Mouse (Mus musculus): Measurements from ENCODE around the gene E430018J23Rik. TPM values are rescaled to one million over a fixed set of nuclear protein-coding genes. Genes with fewer than 3 reads are reported as not detected.
"Not testable (repeated sequence)": the region's sequence is repeated elsewhere in the genome, so short reads cannot be mapped to it uniquely, and the experiment has no call there.

Gene E430018J23Rik
- polyA plus RNA-seq, 1 experiment from 2014 or later, result 9.0 TPM

DNA sequence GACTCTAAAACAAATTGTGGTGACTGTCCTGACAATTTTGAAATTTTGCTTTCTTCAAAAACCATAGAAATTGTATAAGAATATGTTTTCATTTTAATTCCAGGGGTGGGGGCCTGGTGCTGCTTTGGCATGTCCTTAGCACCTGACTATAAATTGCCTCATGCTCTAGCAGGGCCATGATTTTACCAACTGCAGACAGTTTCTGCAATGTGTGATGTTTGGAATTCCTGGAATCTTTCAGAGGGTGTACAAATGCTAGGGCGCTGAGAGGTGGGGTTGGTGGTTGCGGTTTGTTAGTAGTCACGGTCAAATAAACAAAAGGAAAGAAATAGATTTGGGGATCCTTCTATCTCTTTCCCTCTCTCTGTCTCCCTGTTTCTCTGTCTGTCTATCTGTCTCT, 27.2 kb downstream of the E430018J23Rik start:
- H3K4me3 ChIP-seq (ENCODE audit: low read depth, low read length), result no peak overlapping the region
- no peak for DNase-seq (ENCODE audit: low spot score)
- H3K36me3 ChIP-seq (ENCODE audit: control insufficient read depth, insufficient read depth, low read length), result no peaks in the 10 kb centered on the region
- no peak overlapping the region for H3K9ac ChIP-seq (ENCODE audit: low read length)
- no peak overlapping the region for H3K4me2 ChIP-seq (ENCODE audit: low read depth, severe bottlenecking)
- no peak for ATAC-seq (ENCODE audit: insufficient number of reproducible peaks, low FRiP score, low TSS enrichment, low read depth)
- H3K4me1 ChIP-seq (ENCODE audit: control insufficient read depth, insufficient read depth, low read length), result peaks cover 4% of the 10 kb centered on the region
- WGBS, result 86% methylated on average over 3 of the region's 3 CpGs
- peaks cover 9% of the 10 kb centered on the region; the same call in 1 of the 2 replicates for H3K27me3 ChIP-seq (ENCODE audit: control insufficient read depth, insufficient read depth, low read length)
- no peaks in the 10 kb centered on the region for H3K9me3 ChIP-seq (ENCODE audit: control insufficient read depth, low read length)
- no peak overlapping the region for H3K27ac ChIP-seq (replicated peaks; ENCODE audit: low read depth, low read length)

DNA sequence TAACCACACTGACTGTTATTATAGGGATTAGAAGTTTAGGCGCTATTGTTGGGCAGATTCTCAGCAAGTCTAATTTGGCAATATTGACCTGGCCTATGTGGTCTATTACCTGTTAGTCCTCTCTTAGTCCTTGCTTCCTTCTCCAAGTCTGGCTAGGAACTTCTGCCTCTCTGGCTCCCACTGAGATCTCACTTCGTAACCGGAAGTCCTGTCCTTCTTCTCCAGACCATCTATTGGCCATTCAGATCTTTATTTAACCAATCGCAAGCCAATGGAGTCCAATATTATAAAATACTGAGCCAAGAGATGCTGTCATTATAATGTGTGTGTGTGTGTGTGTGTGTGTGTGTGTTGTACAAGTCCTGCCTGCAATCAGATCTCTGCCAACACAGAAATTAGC, 29.3 kb downstream of the E430018J23Rik start:
- Histone ChIP-seq H3K36me3 (ENCODE audit: control insufficient read depth, insufficient read depth, low read length) (no peaks in the 10 kb centered on the region), H3K9ac (ENCODE audit: low read length) (no peak overlapping the region), H3K4me2 (ENCODE audit: low read depth, severe bottlenecking) (peak overlapping the region; percentile 81), H3K27me3 (ENCODE audit: control insufficient read depth, insufficient read depth, low read length) (peaks cover 9% of the 10 kb centered on the region; the same call in 1 of the 2 replicates), H3K9me3 (ENCODE audit: control insufficient read depth, low read length) (no peaks in the 10 kb centered on the region), H3K4me1 (ENCODE audit: control insufficient read depth, insufficient read depth, low read length) (peaks cover 4% of the 10 kb centered on the region), H3K4me3 (ENCODE audit: low read depth, low read length) (no peak overlapping the region), H3K27ac (replicated peaks; ENCODE audit: low read depth, low read length) (no peak overlapping the region)
- no peak for DNase-seq (ENCODE audit: low spot score)
- 52% methylated on average over 4 of the region's 4 CpGs for WGBS
- no peak for ATAC-seq (ENCODE audit: insufficient number of reproducible peaks, low FRiP score, low TSS enrichment, low read depth)

DNA sequence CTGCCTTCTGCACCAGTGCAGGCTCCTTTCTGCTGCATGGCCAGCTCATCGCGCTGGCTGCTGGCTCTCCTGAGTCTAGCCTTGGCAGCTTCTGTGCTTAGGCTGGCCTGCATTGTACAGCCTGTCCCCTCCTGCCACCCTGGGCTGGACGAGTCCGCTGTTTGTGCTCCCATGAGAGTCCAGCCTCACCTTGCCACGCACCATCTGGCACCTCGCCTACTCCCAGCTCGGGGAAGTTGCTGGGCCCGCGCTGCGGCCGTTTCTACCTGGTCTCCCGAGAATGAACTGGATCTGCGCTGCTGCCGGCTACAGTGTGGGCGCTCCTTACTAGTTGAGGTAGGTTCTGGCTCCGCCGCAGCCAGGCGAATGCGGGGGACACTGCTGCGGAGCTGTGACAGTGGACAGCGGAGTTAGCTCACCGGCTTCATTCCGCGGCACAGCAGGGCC, 29.9 kb downstream of the E430018J23Rik start:
- under 1% methylated on average over 24 of the region's 24 CpGs for WGBS
- Histone ChIP-seq H3K27me3 (ENCODE audit: control insufficient read depth, insufficient read depth, low read length) (peaks cover 9% of the 10 kb centered on the region; the same call in 1 of the 2 replicates), H3K36me3 (ENCODE audit: control insufficient read depth, insufficient read depth, low read length) (no peaks in the 10 kb centered on the region), H3K9me3 (ENCODE audit: control insufficient read depth, low read length) (no peaks in the 10 kb centered on the region), H3K9ac (ENCODE audit: low read length) (peak overlapping the region; percentile 66), H3K4me2 (ENCODE audit: low read depth, severe bottlenecking) (peak overlapping the region; percentile 81), H3K4me1 (ENCODE audit: control insufficient read depth, insufficient read depth, low read length) (peaks cover 4% of the 10 kb centered on the region), H3K4me3 (ENCODE audit: low read depth, low read length) (peak overlapping the region; percentile 31), H3K27ac (replicated peaks; ENCODE audit: low read depth, low read length) (no peak overlapping the region)
- DNase-seq (ENCODE audit: low spot score) (peak; percentile 61), ATAC-seq (ENCODE audit: insufficient number of reproducible peaks, low FRiP score, low TSS enrichment, low read depth) (no peak)

DNA sequence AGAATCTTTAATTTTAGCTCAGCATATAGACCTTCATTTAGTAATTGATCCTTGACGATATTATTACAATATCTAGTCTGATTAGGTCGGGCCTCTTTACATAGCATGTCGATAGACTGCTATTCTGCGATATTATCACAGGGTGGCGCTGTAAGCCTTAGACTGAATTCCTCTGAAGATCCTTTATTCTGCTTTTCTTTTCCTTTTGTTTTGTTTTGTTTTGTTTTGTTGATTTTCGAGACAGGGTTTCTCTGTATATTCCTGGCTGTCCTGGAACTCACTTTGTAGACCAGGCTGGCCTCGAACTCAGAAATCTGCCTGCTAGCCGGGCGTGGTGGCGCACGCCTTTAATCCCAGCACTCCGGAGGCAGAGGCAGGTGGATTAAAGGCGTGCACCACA, 31.0 kb downstream of the E430018J23Rik start:
- not testable (repeated sequence) for H3K27me3 ChIP-seq (ENCODE audit: control insufficient read depth, insufficient read depth, low read length); H3K9me3 ChIP-seq (ENCODE audit: control insufficient read depth, low read length); H3K4me3 ChIP-seq (ENCODE audit: low read depth, low read length); H3K27ac ChIP-seq (replicated peaks; ENCODE audit: low read depth, low read length); H3K4me1 ChIP-seq (ENCODE audit: control insufficient read depth, insufficient read depth, low read length); H3K4me2 ChIP-seq (ENCODE audit: low read depth, severe bottlenecking); H3K9ac ChIP-seq (ENCODE audit: low read length); ATAC-seq (ENCODE audit: insufficient number of reproducible peaks, low FRiP score, low TSS enrichment, low read depth); H3K36me3 ChIP-seq (ENCODE audit: control insufficient read depth, insufficient read depth, low read length)
- DNase-seq (ENCODE audit: low spot score), result peak; percentile 44
- 27% methylated on average over 13 of the region's 13 CpGs for WGBS

DNA sequence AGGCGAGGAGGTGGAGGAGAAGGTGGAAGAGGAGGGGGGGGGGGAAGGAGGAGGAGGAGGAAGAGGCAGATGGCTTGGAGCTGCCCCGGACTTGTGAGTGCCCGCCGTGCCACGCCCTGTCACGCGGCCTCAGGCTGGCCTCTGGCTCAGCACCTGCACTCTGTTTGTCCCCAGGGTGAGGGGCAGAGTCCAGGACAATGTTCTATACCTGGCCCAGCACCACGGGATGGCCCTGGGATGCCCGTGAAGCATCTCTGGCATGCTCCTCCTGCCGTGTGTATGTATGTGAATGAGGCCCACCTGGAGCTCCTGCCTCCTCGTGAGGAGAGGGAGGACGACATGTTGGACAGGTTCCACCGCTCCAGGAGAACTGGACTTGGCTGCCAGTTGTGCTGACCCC, 32.0 kb downstream of the E430018J23Rik start:
- 37% methylated on average over 9 of the region's 13 CpGs for WGBS
- H3K4me3 ChIP-seq (ENCODE audit: low read depth, low read length), result no peak overlapping the region
- H3K9me3 ChIP-seq (ENCODE audit: control insufficient read depth, low read length), result no peaks in the 10 kb centered on the region
- H3K4me1 ChIP-seq (ENCODE audit: control insufficient read depth, insufficient read depth, low read length), result peaks cover 4% of the 10 kb centered on the region
- ATAC-seq (ENCODE audit: insufficient number of reproducible peaks, low FRiP score, low TSS enrichment, low read depth) (no peak), DNase-seq (ENCODE audit: low spot score) (no peak)
- no peak overlapping the region for H3K4me2 ChIP-seq (ENCODE audit: low read depth, severe bottlenecking)
- H3K36me3 ChIP-seq (ENCODE audit: control insufficient read depth, insufficient read depth, low read length), result no peaks in the 10 kb centered on the region
- H3K27ac ChIP-seq (replicated peaks; ENCODE audit: low read depth, low read length), result no peak overlapping the region
- H3K27me3 ChIP-seq (ENCODE audit: control insufficient read depth, insufficient read depth, low read length), result peaks cover 9% of the 10 kb centered on the region; the same call in 1 of the 2 replicates
- no peak overlapping the region for H3K9ac ChIP-seq (ENCODE audit: low read length)

DNA sequence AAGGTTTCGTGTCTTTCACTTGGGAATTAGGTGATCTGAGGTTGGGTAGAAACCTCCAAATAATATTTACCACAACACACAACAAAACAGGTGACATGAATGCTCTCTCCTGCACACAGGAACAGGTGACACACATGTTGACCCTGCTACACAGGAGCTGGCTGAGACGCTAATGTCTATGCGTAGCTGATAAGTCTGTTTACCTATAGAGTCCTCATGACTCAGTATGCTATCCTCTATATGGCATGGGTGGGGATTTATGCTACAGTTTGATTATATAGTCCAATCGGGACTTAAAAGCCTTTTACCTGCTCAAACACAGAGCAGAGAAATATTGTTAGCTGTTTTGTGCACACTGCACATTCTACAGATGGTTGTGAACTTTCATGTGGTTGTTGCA, 33.2 kb downstream of the E430018J23Rik start:
- no peaks in the 10 kb centered on the region for H3K36me3 ChIP-seq (ENCODE audit: control insufficient read depth, insufficient read depth, low read length)
- 83% methylated on average over 4 of the region's 4 CpGs for WGBS
- no peak overlapping the region for H3K4me2 ChIP-seq (ENCODE audit: low read depth, severe bottlenecking)

DNA sequence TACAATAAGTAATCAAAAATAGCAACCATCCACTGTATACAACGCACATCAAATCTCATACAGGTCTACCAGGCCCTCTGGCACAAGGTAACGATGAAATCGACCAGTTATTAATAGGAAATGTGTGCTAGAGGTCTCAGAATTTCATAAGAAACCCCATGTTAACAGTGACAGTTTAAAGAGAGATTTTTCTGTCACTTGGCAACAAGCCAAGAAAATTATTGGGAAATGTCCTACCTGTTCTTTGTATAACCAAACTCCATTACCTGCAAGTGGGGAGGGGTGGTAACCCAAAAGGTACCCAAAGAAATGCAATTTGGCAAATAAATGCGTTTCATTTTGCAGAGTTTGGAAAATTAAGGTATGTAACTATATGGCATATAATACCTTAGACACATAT, 35.0 kb downstream of the E430018J23Rik start:
- Histone ChIP-seq H3K36me3 (ENCODE audit: control insufficient read depth, insufficient read depth, low read length) (no peaks in the 10 kb centered on the region), H3K27ac (replicated peaks; ENCODE audit: low read depth, low read length) (no peak overlapping the region), H3K4me3 (ENCODE audit: low read depth, low read length) (no peak overlapping the region), H3K27me3 (ENCODE audit: control insufficient read depth, insufficient read depth, low read length) (peaks cover 4% of the 10 kb centered on the region; the same call in 1 of the 2 replicates), H3K9ac (ENCODE audit: low read length) (no peak overlapping the region), H3K4me2 (ENCODE audit: low read depth, severe bottlenecking) (no peak overlapping the region), H3K9me3 (ENCODE audit: control insufficient read depth, low read length) (no peaks in the 10 kb centered on the region), H3K4me1 (ENCODE audit: control insufficient read depth, insufficient read depth, low read length) (no peaks in the 10 kb centered on the region; the same call in 1 of the 2 replicates)
- WGBS, result 72% methylated on average over 4 of the region's 4 CpGs
- DNase-seq (ENCODE audit: low spot score) (no peak), ATAC-seq (ENCODE audit: insufficient number of reproducible peaks, low FRiP score, low TSS enrichment, low read depth) (no peak)

More for the DNA sequence above, 33.2 kb downstream of the E430018J23Rik start:
- no peak overlapping the region for H3K9ac ChIP-seq (ENCODE audit: low read length)
- no peak for ATAC-seq (ENCODE audit: insufficient number of reproducible peaks, low FRiP score, low TSS enrichment, low read depth)
- no peaks in the 10 kb centered on the region for H3K9me3 ChIP-seq (ENCODE audit: control insufficient read depth, low read length)
- H3K4me3 ChIP-seq (ENCODE audit: low read depth, low read length), result no peak overlapping the region
- H3K27me3 ChIP-seq (ENCODE audit: control insufficient read depth, insufficient read depth, low read length), result peaks cover 9% of the 10 kb centered on the region; the same call in 1 of the 2 replicates
- DNase-seq (ENCODE audit: low spot score), result no peak
- peaks cover 4% of the 10 kb centered on the region for H3K4me1 ChIP-seq (ENCODE audit: control insufficient read depth, insufficient read depth, low read length)
- H3K27ac ChIP-seq (replicated peaks; ENCODE audit: low read depth, low read length), result no peak overlapping the region

DNA sequence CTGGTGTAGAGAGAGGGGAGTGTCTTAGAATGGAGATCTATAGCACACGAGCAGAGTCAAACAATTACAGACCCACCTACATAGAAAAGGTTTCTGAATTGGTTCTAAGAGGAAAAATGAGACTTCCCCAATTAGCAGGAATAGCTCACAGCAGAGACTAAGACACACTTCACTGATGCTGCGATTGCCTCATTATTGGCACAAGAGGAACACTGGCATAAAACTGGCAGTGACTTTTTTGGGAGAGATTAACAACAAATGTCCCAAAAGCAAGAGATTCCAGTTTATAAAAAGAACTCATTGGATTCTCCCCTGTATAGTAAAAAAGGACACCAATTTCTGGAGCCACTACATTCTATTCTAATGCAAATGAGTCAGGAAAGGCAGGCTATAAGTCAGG, 35.6 kb downstream of the E430018J23Rik start:
- Histone ChIP-seq H3K4me2 (ENCODE audit: low read depth, severe bottlenecking) (no peak overlapping the region), H3K4me3 (ENCODE audit: low read depth, low read length) (no peak overlapping the region)
- 77% methylated on average over 2 of the region's 2 CpGs for WGBS

DNA sequence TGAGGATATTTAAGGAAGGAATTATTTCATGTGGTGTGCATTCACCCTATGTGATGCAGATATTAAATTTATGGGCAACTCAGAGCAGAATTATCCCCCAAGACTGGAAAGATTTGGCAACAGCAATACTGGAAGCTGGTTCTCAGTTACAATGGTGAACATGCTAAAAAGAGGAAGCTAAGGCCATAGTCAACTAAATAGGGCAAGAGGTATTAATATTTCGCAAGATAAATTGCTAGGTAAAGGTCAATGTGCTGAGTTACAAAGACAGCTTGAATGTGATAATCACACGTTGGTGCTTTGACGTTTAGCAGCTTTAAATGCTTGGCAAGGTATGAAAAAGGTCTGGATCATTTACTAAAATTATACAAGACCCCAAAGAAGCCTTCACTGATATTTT, 37.6 kb downstream of the E430018J23Rik start:
- Histone ChIP-seq H3K4me2 (ENCODE audit: low read depth, severe bottlenecking) (no peak overlapping the region), H3K36me3 (ENCODE audit: control insufficient read depth, insufficient read depth, low read length) (no peaks in the 10 kb centered on the region), H3K9ac (ENCODE audit: low read length) (no peak overlapping the region), H3K9me3 (ENCODE audit: control insufficient read depth, low read length) (no peaks in the 10 kb centered on the region), H3K27ac (replicated peaks; ENCODE audit: low read depth, low read length) (no peak overlapping the region), H3K4me3 (ENCODE audit: low read depth, low read length) (no peak overlapping the region), H3K4me1 (ENCODE audit: control insufficient read depth, insufficient read depth, low read length) (no peaks in the 10 kb centered on the region), H3K27me3 (ENCODE audit: control insufficient read depth, insufficient read depth, low read length) (no peaks in the 10 kb centered on the region)
- DNase-seq (ENCODE audit: low spot score) (no peak), ATAC-seq (ENCODE audit: insufficient number of reproducible peaks, low FRiP score, low TSS enrichment, low read depth) (no peak)
- WGBS, result 62% methylated on average over 3 of the region's 3 CpGs

More for the DNA sequence above, 35.6 kb downstream of the E430018J23Rik start:
- Histone ChIP-seq H3K4me1 (ENCODE audit: control insufficient read depth, insufficient read depth, low read length) (no peaks in the 10 kb centered on the region), H3K9me3 (ENCODE audit: control insufficient read depth, low read length) (no peaks in the 10 kb centered on the region), H3K36me3 (ENCODE audit: control insufficient read depth, insufficient read depth, low read length) (no peaks in the 10 kb centered on the region), H3K9ac (ENCODE audit: low read length) (no peak overlapping the region), H3K27ac (replicated peaks; ENCODE audit: low read depth, low read length) (no peak overlapping the region), H3K27me3 (ENCODE audit: control insufficient read depth, insufficient read depth, low read length) (peaks cover 4% of the 10 kb centered on the region; the same call in 1 of the 2 replicates)
- DNase-seq (ENCODE audit: low spot score), result no peak
- no peak for ATAC-seq (ENCODE audit: insufficient number of reproducible peaks, low FRiP score, low TSS enrichment, low read depth)

Data from limb, embryonic 11.5 days (tissue).